Mouse (Mus musculus) hindbrain, embryonic 16.5 days (tissue): ENCODE results near the gene Apol6. TPM values are rescaled to one million over a fixed set of nuclear protein-coding genes. Genes with fewer than 3 reads are reported as not detected.

Source experiments
- ATAC-seq: fragments of 200-750 bp; cut with Nextera tagmentation; 2 replicates; pipeline ENCODE4 v1.8.0; 2017; ENCODE audit warnings: moderate TSS enrichment, moderate library complexity
- H3K27ac ChIP-seq: fragments of 300-500 bp; sonication (generic); 2 replicates; pipeline ENCODE4 v1.5.1; 2014; ENCODE audit warnings: low read depth, mild to moderate bottlenecking, control low read depth, low read length, moderate library complexity
- H3K27me3 ChIP-seq: fragments of 300-500 bp; sonication (generic); replicated peaks from 2 replicates; pipeline ENCODE4 v1.6.1; 2014; ENCODE audit warnings: low read length; ENCODE audit not compliant: control insufficient read depth, insufficient read depth
- H3K36me3 ChIP-seq: fragments of 300-500 bp; sonication (generic); 2 replicates; pipeline ENCODE4 v1.6.1; 2014; ENCODE audit warnings: mild to moderate bottlenecking, low read length, moderate library complexity, mixed read lengths; ENCODE audit not compliant: control insufficient read depth, insufficient read depth
- H3K4me1 ChIP-seq: fragments of 300-500 bp; sonication (generic); 2 replicates; pipeline ENCODE4 v1.6.1; 2014; ENCODE audit warnings: low read depth, low read length; ENCODE audit not compliant: control insufficient read depth, insufficient read depth
- H3K4me2 ChIP-seq: fragments of 300-500 bp; sonication (generic); 2 replicates; pipeline ENCODE4 v1.6.1; 2014; ENCODE audit warnings: mild to moderate bottlenecking, low read length, control low read depth, moderate library complexity
- H3K4me3 ChIP-seq: fragments of 300-500 bp; sonication (generic); 2 replicates; pipeline ENCODE4 v1.5.1; 2014; ENCODE audit warnings: mild to moderate bottlenecking, low read length, control low read depth, moderate library complexity
- H3K9ac ChIP-seq: fragments of 300-500 bp; sonication (generic); 2 replicates; pipeline ENCODE4 v1.6.1; 2014; ENCODE audit warnings: low read depth, mild to moderate bottlenecking, control low read depth, low read length, moderate library complexity
- H3K9me3 ChIP-seq: fragments of 300-500 bp; sonication (generic); 2 replicates; pipeline ENCODE4 v1.6.1; 2014; ENCODE audit warnings: mild to moderate bottlenecking, low read length, moderate library complexity; ENCODE audit not compliant: control insufficient read depth
- WGBS: fragments of 180-500 bp; shearing (Covaris S2); extraction: QIAGEN DNeasy Blood & Tissue Kit; methylation state at CpG from one replicate; pipeline ENCODE4 v1.1.7; 2014; 5-methylcytosine and 5-hydroxymethylcytosine counted together
- polyA plus RNA-seq: library from polyadenylated mRNA; unstranded; fragments of >200 nt; fragmentation: Nextera tagmentation; extraction: Ambion mirVana; gene quantifications from 2 replicates; pipeline ENCODE4 v1.2.1, GENCODE M21; 2015

Gene Apol6
- polyA plus RNA-seq, 1 experiment from 2014 or later = not detected

DNA sequence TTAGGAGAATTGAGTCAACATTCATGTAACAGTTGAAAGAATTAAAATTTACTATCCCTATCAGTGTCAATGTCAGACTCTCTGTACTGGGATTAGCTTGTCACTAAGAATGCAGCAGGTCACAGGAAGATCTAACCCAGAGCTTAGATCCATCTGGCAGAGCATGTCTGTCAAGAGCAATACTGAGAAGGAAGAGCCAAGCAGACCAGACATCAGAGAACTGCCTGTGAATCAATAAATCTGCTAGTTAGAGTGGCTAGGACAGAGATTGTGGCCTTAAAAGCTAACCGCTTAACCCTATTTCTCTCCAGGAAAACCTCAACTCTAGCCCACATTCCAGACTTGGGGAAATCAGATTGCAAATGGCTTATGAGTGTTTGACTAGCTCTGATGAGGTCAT lies 42.0 kb downstream of the Apol6 start:
- Histone ChIP-seq H3K4me3 (no peak overlapping the region), H3K9ac (no peak overlapping the region), H3K9me3 (no peaks in the 10 kb centered on the region), H3K27ac (no peak overlapping the region), H3K4me1 (peaks cover 3% of the 10 kb centered on the region; the same call in 1 of the 2 replicates), H3K4me2 (no peak overlapping the region), H3K36me3 (peaks cover 23% of the 10 kb centered on the region), H3K27me3 (no peaks in the 10 kb centered on the region)
- ATAC-seq = no peak
- 95% methylated on average over 1 of the region's 1 CpGs for WGBS

DNA sequence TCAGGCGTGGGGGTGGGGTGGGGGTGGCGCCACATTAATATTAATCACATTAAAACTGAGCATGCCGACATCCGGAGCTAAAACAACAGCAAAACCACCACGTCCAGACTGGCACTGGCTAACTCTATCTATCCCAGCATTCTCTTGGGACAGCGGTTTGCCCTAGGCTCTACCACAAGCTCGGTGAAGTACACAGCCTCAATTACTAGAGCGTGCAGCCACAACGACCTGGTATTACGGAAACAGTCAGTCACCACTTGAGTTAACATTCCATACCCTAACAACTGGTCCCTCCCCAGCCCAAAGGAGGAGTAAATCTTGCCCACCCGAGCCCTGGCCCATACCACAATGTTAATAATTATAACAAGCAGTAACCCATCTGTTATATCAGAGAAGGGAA lies 44.7 kb downstream of the Apol6 start:
- no peak for ATAC-seq

DNA sequence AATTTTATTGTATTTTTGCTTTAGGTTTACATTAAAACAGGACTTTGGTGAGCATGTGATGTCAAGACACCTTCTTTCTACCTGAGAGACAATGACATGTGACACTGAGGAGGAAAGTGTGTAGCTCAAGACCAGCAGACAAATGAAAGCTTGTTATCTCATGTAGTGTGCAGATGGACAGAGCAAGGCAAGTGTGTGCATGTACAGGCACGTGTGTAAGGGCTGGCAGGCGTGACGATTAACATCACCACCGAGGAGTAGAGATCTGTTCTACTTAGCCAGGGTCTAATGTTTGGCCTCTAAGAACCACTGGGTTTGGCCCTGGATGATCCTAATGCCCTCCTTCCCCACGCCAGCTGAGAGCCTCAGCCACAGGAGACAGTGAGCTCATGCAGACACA lies 46.0 kb downstream of the Apol6 start:
- H3K27me3 ChIP-seq = no peaks in the 10 kb centered on the region
- no peak overlapping the region for H3K4me2 ChIP-seq
- H3K4me1 ChIP-seq = peaks cover 3% of the 10 kb centered on the region; the same call in 1 of the 2 replicates
- no peak for ATAC-seq
- no peak overlapping the region for H3K27ac ChIP-seq
- peaks cover 5% of the 10 kb centered on the region for H3K36me3 ChIP-seq
- H3K4me3 ChIP-seq = no peak overlapping the region
- H3K9me3 ChIP-seq = no peaks in the 10 kb centered on the region
- H3K9ac ChIP-seq = no peak overlapping the region
- WGBS = 90% methylated on average over 5 of the region's 5 CpGs

More for the DNA sequence above, 44.7 kb downstream of the Apol6 start:
- H3K9ac ChIP-seq = no peak overlapping the region
- no peak overlapping the region for H3K27ac ChIP-seq
- H3K9me3 ChIP-seq = no peaks in the 10 kb centered on the region
- 55% methylated on average over 11 of the region's 11 CpGs for WGBS
- H3K4me2 ChIP-seq = no peak overlapping the region
- peaks cover 10% of the 10 kb centered on the region for H3K36me3 ChIP-seq
- H3K27me3 ChIP-seq = no peaks in the 10 kb centered on the region
- H3K4me1 ChIP-seq = peaks cover 3% of the 10 kb centered on the region; the same call in 1 of the 2 replicates
- H3K4me3 ChIP-seq = no peak overlapping the region

DNA sequence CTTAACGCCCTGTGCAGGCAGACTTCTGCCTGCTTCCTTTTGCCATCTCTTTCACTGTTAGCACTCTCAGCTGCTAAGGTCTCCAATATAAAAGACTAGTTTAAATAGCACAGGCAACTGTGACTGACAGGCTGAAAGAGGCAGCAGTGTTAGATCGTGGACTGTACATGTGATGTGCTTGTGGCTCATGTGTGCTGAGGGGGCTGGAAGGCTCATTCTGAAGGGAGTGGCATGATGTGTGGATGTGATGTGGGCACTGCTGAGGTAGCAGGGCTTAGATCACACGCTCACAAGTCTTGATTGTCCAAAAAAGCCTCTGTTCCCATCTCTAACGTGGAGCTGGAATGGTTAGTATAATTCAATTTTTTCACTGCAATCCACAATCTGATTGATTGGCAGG lies 46.9 kb downstream of the Apol6 start:
- 84% methylated on average over 4 of the region's 4 CpGs for WGBS
- no peak overlapping the region for H3K9ac ChIP-seq
- no peaks in the 10 kb centered on the region for H3K27me3 ChIP-seq
- no peak overlapping the region for H3K4me2 ChIP-seq
- no peak overlapping the region for H3K27ac ChIP-seq
- H3K4me1 ChIP-seq = peaks cover 3% of the 10 kb centered on the region; the same call in 1 of the 2 replicates
- H3K4me3 ChIP-seq = no peak overlapping the region
- no peak for ATAC-seq
- 0 out of 2 replicates have a peak, but pooled peaks cover 4% of the 10 kb centered on the region for H3K36me3 ChIP-seq
- H3K9me3 ChIP-seq = no peaks in the 10 kb centered on the region

DNA sequence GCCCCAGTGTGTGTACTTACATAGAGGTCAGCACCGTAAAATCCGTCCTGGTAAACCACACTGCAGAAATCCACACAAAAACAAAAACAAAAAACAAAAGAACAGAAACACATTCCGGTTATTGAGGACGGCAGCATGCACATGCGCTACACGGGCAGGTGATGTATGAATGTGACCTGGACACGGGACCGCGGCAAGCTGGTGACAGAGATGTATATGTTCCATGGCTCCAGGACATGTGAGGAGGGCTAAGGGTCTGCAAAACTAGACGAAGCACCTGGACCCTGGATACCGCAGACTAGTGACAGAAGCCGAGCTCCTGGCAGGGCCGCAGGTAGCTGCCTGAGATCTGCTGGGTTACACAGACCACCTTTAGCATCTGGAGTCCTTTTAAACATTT lies 49.9 kb downstream of the Apol6 start:
- ATAC-seq = no peak
- Histone ChIP-seq H3K4me3 (no peak overlapping the region), H3K4me2 (no peak overlapping the region), H3K9me3 (no peaks in the 10 kb centered on the region), H3K27ac (no peak overlapping the region), H3K9ac (no peak overlapping the region), H3K27me3 (no peaks in the 10 kb centered on the region), H3K4me1 (peaks cover 2% of the 10 kb centered on the region; the same call in 1 of the 2 replicates), H3K36me3 (peaks cover 22% of the 10 kb centered on the region)
- 89% methylated on average over 13 of the region's 13 CpGs for WGBS

DNA sequence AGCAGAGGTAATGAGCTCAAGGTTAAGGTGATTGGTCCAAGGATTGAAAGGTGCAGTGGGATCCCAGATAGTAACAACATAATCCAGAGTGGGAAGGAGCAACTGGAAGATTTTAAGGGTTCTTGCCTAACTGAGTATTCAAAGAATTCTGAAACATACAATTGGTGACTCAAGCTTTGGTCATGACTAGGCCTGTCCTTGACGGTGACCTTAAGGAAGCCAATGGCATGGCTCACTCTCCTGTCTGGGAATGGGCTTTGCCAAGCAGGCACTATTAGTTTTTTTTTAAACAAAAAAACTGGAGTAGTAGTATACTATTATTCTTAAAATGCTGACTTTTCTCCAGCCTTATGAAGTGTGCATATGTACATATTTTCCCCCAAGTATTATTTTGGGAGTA lies 50.7 kb downstream of the Apol6 start:
- Histone ChIP-seq H3K27me3 (no peaks in the 10 kb centered on the region), H3K9ac (no peak overlapping the region), H3K4me1 (no peaks in the 10 kb centered on the region), H3K4me3 (no peak overlapping the region), H3K27ac (no peak overlapping the region), H3K36me3 (peaks cover 22% of the 10 kb centered on the region), H3K9me3 (no peaks in the 10 kb centered on the region), H3K4me2 (no peak overlapping the region)
- no peak for ATAC-seq
- 83% methylated on average over 1 of the region's 1 CpGs for WGBS

DNA sequence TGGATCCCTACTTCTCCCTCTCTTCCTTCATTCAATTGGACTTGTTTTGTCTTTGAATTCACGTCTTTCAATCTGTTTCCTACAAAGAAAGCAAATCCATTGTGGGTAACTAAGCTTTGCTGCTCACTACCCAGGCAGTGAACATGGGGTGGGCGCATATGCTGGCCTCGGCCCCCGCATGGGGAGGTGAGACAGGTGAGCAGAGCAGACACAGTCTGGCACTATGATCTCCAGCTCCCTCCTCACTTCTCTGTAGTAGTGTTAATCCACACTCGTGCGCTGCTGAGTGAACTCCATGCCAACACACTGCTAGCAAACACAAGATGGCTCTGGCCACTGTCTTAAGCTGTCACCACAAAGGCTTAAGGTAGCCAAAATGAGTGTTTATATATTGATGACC lies 52.8 kb downstream of the Apol6 start:
- WGBS = 89% methylated on average over 6 of the region's 6 CpGs
- Histone ChIP-seq H3K36me3 (peaks cover 27% of the 10 kb centered on the region), H3K4me3 (no peak overlapping the region), H3K9me3 (no peaks in the 10 kb centered on the region), H3K4me1 (no peaks in the 10 kb centered on the region), H3K27me3 (no peaks in the 10 kb centered on the region), H3K4me2 (no peak overlapping the region), H3K27ac (no peak overlapping the region), H3K9ac (no peak overlapping the region)
- no peak for ATAC-seq

DNA sequence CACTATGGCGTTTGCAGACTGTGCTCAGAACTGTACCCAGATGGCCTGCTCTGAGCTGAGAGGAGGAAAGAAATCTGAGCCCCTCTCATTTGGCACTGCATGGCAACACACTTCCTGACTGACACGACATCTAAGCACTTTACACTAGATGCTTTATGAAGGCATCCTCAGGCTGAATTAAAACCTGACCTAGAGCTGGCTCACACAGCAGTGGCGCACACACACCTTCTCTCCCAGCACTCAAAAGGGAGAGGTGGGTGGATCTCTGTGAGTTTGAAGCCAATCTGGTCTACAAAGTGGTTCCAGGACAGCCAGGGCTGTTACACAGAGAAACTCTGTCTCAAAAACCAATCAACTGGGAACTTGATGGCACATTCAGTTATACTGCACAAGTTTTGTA lies 55.2 kb downstream of the Apol6 start:
- WGBS = 80% methylated on average over 3 of the region's 3 CpGs
- Histone ChIP-seq H3K4me1 (no peaks in the 10 kb centered on the region; the same call in 1 of the 2 replicates), H3K27me3 (no peaks in the 10 kb centered on the region), H3K9ac (no peak overlapping the region), H3K4me2 (no peak overlapping the region), H3K9me3 (no peaks in the 10 kb centered on the region), H3K36me3 (peaks cover 27% of the 10 kb centered on the region), H3K4me3 (no peak overlapping the region), H3K27ac (no peak overlapping the region)
- ATAC-seq = no peak

DNA sequence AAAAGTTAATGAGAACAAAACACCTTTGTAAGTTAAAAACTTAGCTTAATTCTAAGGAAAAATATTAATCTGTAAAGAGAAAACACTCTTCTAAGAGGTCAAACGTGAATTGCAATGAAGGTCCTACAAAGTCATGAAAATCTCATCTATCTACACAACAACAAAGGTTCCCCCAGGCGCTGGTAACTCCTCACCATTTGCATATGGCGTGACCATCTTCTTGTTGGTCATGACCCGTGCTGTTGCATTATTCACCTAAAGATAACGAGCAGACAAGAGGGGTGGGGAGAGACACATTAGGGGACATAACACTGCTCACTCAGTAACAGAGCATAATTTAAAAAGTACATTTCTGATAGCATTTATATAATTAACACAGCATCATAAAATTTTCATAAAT lies 58.2 kb downstream of the Apol6 start:
- no peak for ATAC-seq
- Histone ChIP-seq H3K27ac (no peak overlapping the region), H3K9me3 (no peaks in the 10 kb centered on the region), H3K27me3 (no peaks in the 10 kb centered on the region), H3K9ac (no peak overlapping the region), H3K36me3 (peaks cover 18% of the 10 kb centered on the region), H3K4me1 (no peaks in the 10 kb centered on the region; the same call in 1 of the 2 replicates), H3K4me2 (no peak overlapping the region), H3K4me3 (no peak overlapping the region)
- 61% methylated on average over 5 of the region's 5 CpGs for WGBS
